Mouse (Mus musculus) intestine, embryonic 16.5 days (tissue): Measurements from ENCODE around the gene Pak7. TPM values are rescaled to one million over a fixed set of nuclear protein-coding genes. Genes with fewer than 3 reads are reported as not detected.
A peak's percentile ranks its signal among the peaks of the same experiment; 100 is the strongest.
"Not testable (repeated sequence)": the region's sequence is repeated elsewhere in the genome, so short reads cannot be mapped to it uniquely, and the experiment has no call there.

Experiments
- ATAC-seq: fragments of 200-750 bp; cut with Nextera tagmentation; 2 replicates; pipeline ENCODE4 v1.8.0; 2017; ENCODE audit warnings: moderate TSS enrichment, moderate library complexity
- H3K27ac ChIP-seq: fragments of 300-500 bp; sonication (generic); 2 replicates; pipeline ENCODE4 v1.5.1; 2014; ENCODE audit warnings: mild to moderate bottlenecking, low read length
- H3K27me3 ChIP-seq: fragments of 300-500 bp; sonication (generic); replicated peaks from 2 replicates; pipeline ENCODE4 v1.6.1; 2014; ENCODE audit warnings: low read length, control low read depth, mixed read lengths; ENCODE audit not compliant: control insufficient read depth, insufficient read depth
- H3K36me3 ChIP-seq: fragments of 300-500 bp; sonication (generic); 2 replicates; pipeline ENCODE4 v1.6.1; 2014; ENCODE audit warnings: low read length, control low read depth; ENCODE audit not compliant: control insufficient read depth, insufficient read depth
- H3K4me1 ChIP-seq: fragments of 300-500 bp; sonication (generic); 2 replicates; pipeline ENCODE4 v1.6.1; 2014; ENCODE audit warnings: low read length, control low read depth, mixed read lengths; ENCODE audit not compliant: control insufficient read depth, insufficient read depth
- H3K4me2 ChIP-seq: fragments of 300-500 bp; sonication (generic); 2 replicates; pipeline ENCODE4 v1.6.1; 2014; ENCODE audit warnings: low read depth, low read length, control low read depth
- H3K4me3 ChIP-seq: fragments of 300-500 bp; sonication (generic); 2 replicates; pipeline ENCODE4 v1.5.1; 2014; ENCODE audit warnings: mild to moderate bottlenecking, low read length
- H3K9ac ChIP-seq: fragments of 300-500 bp; sonication (generic); 2 replicates; pipeline ENCODE4 v1.6.1; 2014; ENCODE audit warnings: low read depth, low read length
- H3K9me3 ChIP-seq: fragments of 300-500 bp; sonication (generic); 2 replicates; pipeline ENCODE4 v1.6.1; 2016; ENCODE audit warnings: low read length, control low read depth; ENCODE audit not compliant: control insufficient read depth
- WGBS: fragments of 180-500 bp; shearing (Covaris S2); extraction: QIAGEN DNeasy Blood & Tissue Kit; methylation state at CpG from one replicate; pipeline ENCODE4 v1.1.7; 2014; 5-methylcytosine and 5-hydroxymethylcytosine counted together
- polyA plus RNA-seq: library from polyadenylated mRNA; unstranded; fragments of >200 nt; fragmentation: Nextera tagmentation; extraction: Ambion mirVana; gene quantifications from 2 replicates; pipeline ENCODE4 v1.2.1, GENCODE M21; 2015

Pak7 gene
- polyA plus RNA-seq, 1 experiment from 2014 or later = 0.44 TPM

GRCm38 (mm10) chr2:136241960-136242359 lies 145.8 kb downstream of the Pak7 start:
- H3K27me3 ChIP-seq, H3K36me3 ChIP-seq, H3K4me3 ChIP-seq, H3K27ac ChIP-seq, H3K4me2 ChIP-seq, H3K9ac ChIP-seq, H3K4me1 ChIP-seq, ATAC-seq, H3K9me3 ChIP-seq: not testable (repeated sequence)
- WGBS = 82% methylated on average over 4 of the region's 4 CpGs

- Histone ChIP-seq H3K9ac (no peak overlapping the region), H3K4me3 (no peak overlapping the region), H3K4me1 (no peaks in the 10 kb centered on the region), H3K9me3 (no peaks in the 10 kb centered on the region), H3K27ac (no peak overlapping the region), H3K4me2 (no peak overlapping the region), H3K36me3 (no peaks in the 10 kb centered on the region), H3K27me3 (no peaks in the 10 kb centered on the region)
- 93% methylated on average over 8 of the region's 8 CpGs for WGBS
- no peak for ATAC-seq
Observed at GRCm38 (mm10) chr2:136231228-136231627, 156.5 kb downstream of the Pak7 start.

DNA sequence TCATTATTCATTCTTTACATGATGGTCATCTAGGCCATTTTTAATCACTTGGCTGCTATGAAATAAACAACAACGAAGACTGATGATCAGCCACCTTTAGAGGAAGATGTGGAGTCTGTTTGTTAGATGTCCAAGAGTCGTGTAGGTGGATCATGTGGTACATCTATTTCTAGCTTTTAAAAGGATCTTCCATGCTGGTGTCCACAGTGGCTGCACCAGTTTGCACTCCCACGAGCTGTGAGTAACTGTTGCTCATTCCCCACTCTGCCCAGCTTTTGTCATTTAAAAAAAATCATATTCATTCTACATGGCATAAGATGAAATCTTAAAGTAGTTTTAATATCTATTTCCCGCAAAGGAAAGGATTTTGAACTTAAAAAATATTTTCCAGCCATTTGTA lies 183.7 kb downstream of the Pak7 start:
- Histone ChIP-seq H3K4me3 (no peak overlapping the region), H3K27ac (no peak overlapping the region), H3K9ac (no peak overlapping the region), H3K9me3 (no peaks in the 10 kb centered on the region), H3K4me1 (no peaks in the 10 kb centered on the region), H3K27me3 (no peaks in the 10 kb centered on the region), H3K4me2 (no peak overlapping the region), H3K36me3 (no peaks in the 10 kb centered on the region)
- no peak for ATAC-seq
- WGBS = 80% methylated on average over 4 of the region's 4 CpGs

GRCm38 (mm10) chr2:136175030-136175429 lies 212.7 kb downstream of the Pak7 start:
- no peaks in the 10 kb centered on the region for H3K9me3 ChIP-seq
- no peak overlapping the region for H3K4me3 ChIP-seq
- no peak overlapping the region for H3K4me2 ChIP-seq
- H3K4me1 ChIP-seq = no peaks in the 10 kb centered on the region
- no peaks in the 10 kb centered on the region for H3K27me3 ChIP-seq
- H3K27ac ChIP-seq = no peak overlapping the region
- no peak overlapping the region for H3K9ac ChIP-seq
- no peak for ATAC-seq
- WGBS = 83% methylated on average over 3 of the region's 3 CpGs
- no peaks in the 10 kb centered on the region for H3K36me3 ChIP-seq

DNA sequence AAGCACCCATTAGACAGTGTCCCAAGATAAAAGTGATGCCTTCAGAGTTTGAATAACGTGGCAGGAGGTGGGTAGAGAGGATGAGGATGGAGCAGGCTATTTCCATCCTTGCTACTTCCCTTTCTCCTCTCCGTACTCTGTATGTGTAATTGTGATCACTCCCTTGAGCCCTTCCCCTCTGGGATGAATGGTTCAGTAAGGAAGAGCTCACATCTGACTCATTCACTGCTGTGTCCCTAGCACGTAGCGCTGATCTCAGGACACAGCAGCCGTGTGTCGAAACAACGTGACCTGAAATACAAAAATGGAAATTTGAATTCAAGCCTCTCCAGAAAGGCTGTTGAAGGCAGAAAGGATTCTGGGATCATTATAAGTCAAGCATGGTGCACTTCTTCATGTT lies 237.0 kb downstream of the Pak7 start:
- H3K9me3 ChIP-seq = no peaks in the 10 kb centered on the region
- no peak overlapping the region for H3K9ac ChIP-seq
- no peaks in the 10 kb centered on the region for H3K27me3 ChIP-seq
- no peaks in the 10 kb centered on the region for H3K4me1 ChIP-seq
- no peak for ATAC-seq
- H3K27ac ChIP-seq = no peak overlapping the region
- no peak overlapping the region for H3K4me3 ChIP-seq
- no peak overlapping the region for H3K4me2 ChIP-seq
- 79% methylated on average over 7 of the region's 7 CpGs for WGBS
- H3K36me3 ChIP-seq = no peaks in the 10 kb centered on the region

- H3K36me3 ChIP-seq = no peaks in the 10 kb centered on the region
- no peak overlapping the region for H3K4me3 ChIP-seq
- H3K27me3 ChIP-seq = no peaks in the 10 kb centered on the region
- no peaks in the 10 kb centered on the region for H3K4me1 ChIP-seq
- no peak overlapping the region for H3K4me2 ChIP-seq
- ATAC-seq = peak; percentile 58
- no peaks in the 10 kb centered on the region for H3K9me3 ChIP-seq
- no peak overlapping the region for H3K9ac ChIP-seq
- H3K27ac ChIP-seq = no peak overlapping the region
- 32% methylated on average over 4 of the region's 4 CpGs for WGBS
Observed at GRCm38 (mm10) chr2:136149530-136149929, 238.2 kb downstream of the Pak7 start.

- Histone ChIP-seq H3K9me3 (no peaks in the 10 kb centered on the region), H3K36me3 (no peaks in the 10 kb centered on the region), H3K4me1 (no peaks in the 10 kb centered on the region), H3K4me2 (no peak overlapping the region), H3K4me3 (no peak overlapping the region), H3K9ac (no peak overlapping the region), H3K27ac (no peak overlapping the region), H3K27me3 (no peaks in the 10 kb centered on the region)
- peak; percentile 86 for ATAC-seq
- 3% methylated on average over 6 of the region's 6 CpGs for WGBS
Observed at GRCm38 (mm10) chr2:136148999-136149398, 238.8 kb downstream of the Pak7 start.

DNA sequence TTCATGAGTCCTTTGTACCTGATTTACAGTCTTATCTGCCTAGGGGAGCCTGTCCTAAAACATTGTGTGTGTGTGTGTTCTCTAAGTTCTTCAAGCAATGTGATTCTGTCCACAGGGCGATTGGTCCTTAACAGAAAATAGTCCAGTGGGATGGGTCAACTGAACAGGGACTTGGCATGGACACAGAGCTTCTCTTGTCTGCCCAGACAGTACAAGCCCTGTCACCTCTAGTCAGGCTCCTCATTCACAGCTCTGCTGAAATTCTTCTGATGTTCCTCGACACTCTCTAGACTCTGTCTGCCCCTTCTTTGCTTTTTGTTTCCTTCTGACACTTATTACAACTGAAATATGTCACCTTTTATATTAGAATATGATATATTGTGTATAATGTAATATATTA lies 247.0 kb downstream of the Pak7 start:
- Histone ChIP-seq H3K9me3 (no peaks in the 10 kb centered on the region), H3K9ac (no peak overlapping the region), H3K27me3 (no peaks in the 10 kb centered on the region), H3K4me3 (no peak overlapping the region), H3K36me3 (no peaks in the 10 kb centered on the region), H3K27ac (no peak overlapping the region), H3K4me1 (no peaks in the 10 kb centered on the region), H3K4me2 (no peak overlapping the region)
- ATAC-seq = no peak
- 69% methylated on average over 2 of the region's 2 CpGs for WGBS

DNA sequence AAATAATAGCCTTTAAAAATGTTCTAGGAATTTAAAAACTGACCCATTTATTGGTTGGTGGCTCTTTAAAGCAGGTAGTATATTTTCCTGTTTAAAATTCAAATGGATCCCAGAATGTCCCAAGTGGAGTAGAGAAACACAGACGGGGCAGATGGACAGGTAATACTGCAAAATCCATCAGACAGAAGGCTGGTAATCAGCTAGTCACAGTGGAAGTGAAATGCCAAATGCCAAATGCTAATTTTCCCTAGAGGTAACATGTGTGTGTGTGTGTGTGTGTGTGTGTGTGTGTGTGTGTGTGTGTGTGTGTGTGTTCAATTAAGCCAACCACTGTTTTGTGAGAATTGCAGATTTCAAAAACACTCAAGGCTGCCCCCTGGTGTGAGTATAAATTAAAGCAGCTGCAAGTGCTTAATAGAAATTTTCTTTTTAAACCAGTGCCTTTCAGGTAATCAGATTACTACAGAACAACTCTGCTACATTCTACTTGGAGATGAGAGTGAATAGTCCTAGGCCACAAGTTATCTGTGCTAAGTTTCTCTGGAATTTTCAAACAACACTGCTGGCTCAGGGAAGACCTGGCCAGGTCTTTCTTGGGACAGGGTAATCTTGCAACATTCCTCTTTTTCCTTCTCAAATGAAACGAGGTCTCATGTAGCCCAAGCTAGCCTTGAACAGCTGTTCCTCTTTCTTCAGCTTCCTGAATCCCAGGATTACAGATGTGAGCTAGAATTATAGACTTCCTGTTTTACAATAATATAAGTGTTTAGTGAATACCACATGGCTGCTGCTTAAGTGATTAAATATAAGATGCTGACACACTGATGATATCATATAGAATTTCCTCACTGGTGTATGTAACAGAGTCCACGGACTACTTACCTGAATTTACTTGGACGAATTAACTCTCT lies 248.4 kb downstream of the Pak7 start:
- H3K27ac ChIP-seq = no peak overlapping the region
- no peak overlapping the region for H3K9ac ChIP-seq
- no peaks in the 10 kb centered on the region for H3K9me3 ChIP-seq
- no peak for ATAC-seq
- H3K4me1 ChIP-seq = no peaks in the 10 kb centered on the region
- no peak overlapping the region for H3K4me3 ChIP-seq
- no peaks in the 10 kb centered on the region for H3K36me3 ChIP-seq
- no peaks in the 10 kb centered on the region for H3K27me3 ChIP-seq
- WGBS = 55% methylated on average over 4 of the region's 4 CpGs
- H3K4me2 ChIP-seq = no peak overlapping the region

GRCm38 (mm10) chr2:136138451-136138850 lies 249.3 kb downstream of the Pak7 start:
- ATAC-seq = no peak
- H3K9ac ChIP-seq = no peak overlapping the region
- no peaks in the 10 kb centered on the region for H3K27me3 ChIP-seq
- H3K4me3 ChIP-seq = no peak overlapping the region
- no peaks in the 10 kb centered on the region for H3K36me3 ChIP-seq
- no peaks in the 10 kb centered on the region for H3K4me1 ChIP-seq
- no peak overlapping the region for H3K4me2 ChIP-seq
- no peak overlapping the region for H3K27ac ChIP-seq
- H3K9me3 ChIP-seq = no peaks in the 10 kb centered on the region
